Mouse (Mus musculus): ENCODE data around the gene Mt2. TPM values are rescaled to one million over a fixed set of nuclear protein-coding genes. Genes with fewer than 3 reads are reported as not detected.
A peak's percentile ranks its signal among the peaks of the same experiment; 100 is the strongest.

The Mt2 gene
- polyA plus RNA-seq, 1 experiment from 2014 or later: 310 TPM

DNA sequence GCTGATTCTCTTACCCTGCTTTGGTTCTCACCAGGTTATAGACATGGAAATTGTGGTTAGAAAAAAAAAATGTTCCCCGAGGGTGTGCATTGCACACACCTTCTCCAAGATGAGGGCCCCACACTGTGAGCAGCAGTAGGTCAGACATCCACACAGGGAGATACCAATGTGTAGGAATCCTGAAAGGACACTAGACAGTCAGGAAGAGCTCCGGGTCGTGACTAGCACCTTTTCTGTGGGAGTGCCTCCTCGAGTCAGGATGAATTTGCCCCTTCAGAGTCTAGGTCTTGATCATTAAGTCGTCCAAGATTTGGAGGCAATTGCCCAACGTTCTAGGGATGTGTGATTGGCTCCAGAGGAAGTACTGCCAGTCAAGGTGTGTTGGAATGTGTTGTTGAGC lies 13.3 kb downstream of the Mt2 start:
- Histone ChIP-seq H3K4me2 (replicated peaks; ENCODE audit: low read depth, low read length) (no peak overlapping the region), H3K27ac (ENCODE audit: low read length) (no peak overlapping the region; the same call in 1 of the 2 replicates), H3K36me3 (ENCODE audit: control insufficient read depth, insufficient read depth, low read length) (no peaks in the 10 kb centered on the region), H3K4me1 (ENCODE audit: control insufficient read depth, insufficient read depth, low read length) (peaks cover 13% of the 10 kb centered on the region), H3K9me3 (ENCODE audit: control insufficient read depth, low read depth, low read length) (no peaks in the 10 kb centered on the region), H3K27me3 (ENCODE audit: control insufficient read depth, insufficient read depth, low read length) (peaks cover 15% of the 10 kb centered on the region; the same call in 1 of the 2 replicates), H3K9ac (replicated peaks; ENCODE audit: low read depth, low read length) (no peak overlapping the region), H3K4me3 (ENCODE audit: low read depth, low read length) (no peak overlapping the region)
- ATAC-seq (ENCODE audit: insufficient number of reproducible peaks, insufficient read depth, low FRiP score, low read depth): no peak
- 63% methylated on average over 6 of the region's 6 CpGs for WGBS

DNA sequence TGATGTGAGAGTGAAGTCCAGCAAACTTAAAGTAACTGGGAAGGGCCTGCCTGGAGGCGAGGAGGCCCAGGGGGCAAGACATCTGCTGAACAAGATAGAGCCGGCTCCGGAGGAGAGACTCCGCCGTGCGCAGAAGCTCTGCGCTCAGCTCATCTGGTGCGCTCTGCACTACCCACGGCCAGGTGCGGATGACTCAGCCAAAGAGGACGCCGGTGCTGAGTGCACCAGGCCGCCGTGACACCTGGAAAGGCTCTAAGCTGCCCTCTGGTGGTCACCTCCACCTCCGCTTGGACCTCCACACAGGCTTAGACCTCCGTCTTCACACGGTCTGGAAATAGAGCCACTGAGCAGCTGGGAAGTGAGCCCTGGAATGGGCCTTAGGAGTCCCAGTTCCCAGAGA lies 14.1 kb downstream of the Mt2 start:
- H3K4me1 ChIP-seq (ENCODE audit: control insufficient read depth, insufficient read depth, low read length): peaks cover 15% of the 10 kb centered on the region
- H3K9ac ChIP-seq (replicated peaks; ENCODE audit: low read depth, low read length): no peak overlapping the region; the same call in 1 of the 2 replicates
- H3K9me3 ChIP-seq (ENCODE audit: control insufficient read depth, low read depth, low read length): no peaks in the 10 kb centered on the region
- H3K27me3 ChIP-seq (ENCODE audit: control insufficient read depth, insufficient read depth, low read length): peaks cover 15% of the 10 kb centered on the region; the same call in 1 of the 2 replicates
- peak overlapping the region; percentile 30; the same call in 1 of the 2 replicates for H3K4me2 ChIP-seq (replicated peaks; ENCODE audit: low read depth, low read length)
- ATAC-seq (ENCODE audit: insufficient number of reproducible peaks, insufficient read depth, low FRiP score, low read depth): peak; percentile 77
- H3K27ac ChIP-seq (ENCODE audit: low read length): peak overlapping the region; percentile 21; the same call in 1 of the 2 replicates
- no peak overlapping the region for H3K4me3 ChIP-seq (ENCODE audit: low read depth, low read length)
- H3K36me3 ChIP-seq (ENCODE audit: control insufficient read depth, insufficient read depth, low read length): no peaks in the 10 kb centered on the region
- WGBS: 3% methylated on average over 16 of the region's 17 CpGs

DNA sequence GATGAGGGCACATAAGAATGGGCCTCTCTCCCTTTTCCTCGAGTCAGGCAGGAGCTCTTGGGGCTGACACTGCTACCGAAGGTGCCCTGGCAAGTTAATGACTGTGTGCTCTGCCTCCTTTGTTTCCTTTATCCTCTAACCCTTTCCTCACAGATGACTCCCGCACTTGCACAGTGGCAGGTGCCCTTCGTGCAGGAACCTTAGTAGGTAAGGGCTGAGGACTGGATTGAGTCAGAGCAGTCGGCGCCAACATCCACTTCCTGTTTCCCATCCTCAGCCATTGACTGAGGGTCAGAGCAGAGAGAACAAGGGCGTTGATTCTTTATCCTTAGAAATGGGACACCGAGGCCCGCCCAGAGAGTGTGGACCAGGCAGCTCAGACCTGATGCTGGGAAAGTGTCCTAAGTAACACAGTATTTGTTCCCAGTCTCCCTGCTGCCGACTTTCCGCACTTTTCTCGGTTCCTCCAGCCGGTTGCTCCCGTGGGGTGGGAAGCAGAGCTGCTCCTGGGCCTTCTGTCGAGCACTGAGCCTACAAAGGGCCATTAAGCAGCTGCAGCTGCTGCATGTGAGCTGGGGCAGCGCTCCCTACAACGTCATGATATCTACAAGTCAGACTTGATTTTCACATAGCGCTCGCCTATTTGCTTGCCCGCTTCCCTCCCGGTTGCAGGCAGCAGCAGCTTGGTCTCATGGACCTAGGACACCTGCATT lies 15.0 kb downstream of the Mt2 start:
- WGBS: 34% methylated on average over 21 of the region's 21 CpGs
- peaks cover 12% of the 10 kb centered on the region; the same call in 1 of the 2 replicates for H3K27me3 ChIP-seq (ENCODE audit: control insufficient read depth, insufficient read depth, low read length)
- H3K9ac ChIP-seq (replicated peaks; ENCODE audit: low read depth, low read length): no peak overlapping the region
- H3K36me3 ChIP-seq (ENCODE audit: control insufficient read depth, insufficient read depth, low read length): no peaks in the 10 kb centered on the region
- H3K9me3 ChIP-seq (ENCODE audit: control insufficient read depth, low read depth, low read length): no peaks in the 10 kb centered on the region
- no peak overlapping the region for H3K27ac ChIP-seq (ENCODE audit: low read length)
- H3K4me2 ChIP-seq (replicated peaks; ENCODE audit: low read depth, low read length): no peak overlapping the region
- peaks cover 15% of the 10 kb centered on the region for H3K4me1 ChIP-seq (ENCODE audit: control insufficient read depth, insufficient read depth, low read length)
- ATAC-seq (ENCODE audit: insufficient number of reproducible peaks, insufficient read depth, low FRiP score, low read depth): no peak
- H3K4me3 ChIP-seq (ENCODE audit: low read depth, low read length): no peak overlapping the region

DNA sequence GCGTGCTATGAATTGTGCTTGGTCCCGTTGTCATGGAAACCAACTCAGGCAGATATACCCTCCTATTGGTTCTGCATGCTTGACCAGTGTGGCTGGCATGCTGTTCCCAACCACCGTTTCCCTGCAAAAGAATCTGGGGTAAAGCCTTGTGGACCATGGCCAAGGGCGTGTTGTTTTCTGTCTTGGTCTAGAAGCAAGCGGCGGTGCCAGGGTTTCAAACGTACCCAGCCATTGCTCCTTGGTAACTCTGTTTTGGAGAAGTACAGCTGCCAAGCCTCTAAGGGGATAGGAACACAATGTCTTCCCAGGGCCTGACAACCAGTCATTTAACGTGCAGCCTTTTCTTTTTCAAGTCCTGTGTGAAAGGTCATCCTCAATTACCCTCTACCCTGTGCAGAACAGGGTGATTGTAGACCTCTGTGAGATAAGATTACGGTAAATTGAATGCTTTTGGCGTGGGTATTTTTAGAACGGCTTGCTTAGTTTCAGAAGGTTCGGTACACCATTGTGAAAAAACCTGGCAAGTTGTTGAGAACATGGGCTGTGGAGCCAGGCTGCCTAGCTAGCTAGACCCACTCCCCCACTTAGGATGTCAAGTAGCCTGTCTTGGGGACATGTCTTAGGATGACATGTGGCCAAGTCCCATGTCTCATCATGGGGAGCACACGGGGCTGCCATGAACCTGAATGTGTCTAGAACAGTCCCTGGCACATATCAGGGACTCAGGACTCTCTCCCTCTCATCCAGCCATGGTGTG lies 17.0 kb downstream of the Mt2 start:
- Histone ChIP-seq H3K9ac (replicated peaks; ENCODE audit: low read depth, low read length) (no peak overlapping the region), H3K36me3 (ENCODE audit: control insufficient read depth, insufficient read depth, low read length) (no peaks in the 10 kb centered on the region), H3K4me1 (ENCODE audit: control insufficient read depth, insufficient read depth, low read length) (peaks cover 11% of the 10 kb centered on the region), H3K27ac (ENCODE audit: low read length) (no peak overlapping the region), H3K4me2 (replicated peaks; ENCODE audit: low read depth, low read length) (no peak overlapping the region), H3K9me3 (ENCODE audit: control insufficient read depth, low read depth, low read length) (no peaks in the 10 kb centered on the region), H3K4me3 (ENCODE audit: low read depth, low read length) (no peak overlapping the region), H3K27me3 (ENCODE audit: control insufficient read depth, insufficient read depth, low read length) (0 out of 2 replicates have a peak, but pooled peaks cover 4% of the 10 kb centered on the region)
- WGBS: 71% methylated on average over 13 of the region's 13 CpGs
- no peak for ATAC-seq (ENCODE audit: insufficient number of reproducible peaks, insufficient read depth, low FRiP score, low read depth)

DNA sequence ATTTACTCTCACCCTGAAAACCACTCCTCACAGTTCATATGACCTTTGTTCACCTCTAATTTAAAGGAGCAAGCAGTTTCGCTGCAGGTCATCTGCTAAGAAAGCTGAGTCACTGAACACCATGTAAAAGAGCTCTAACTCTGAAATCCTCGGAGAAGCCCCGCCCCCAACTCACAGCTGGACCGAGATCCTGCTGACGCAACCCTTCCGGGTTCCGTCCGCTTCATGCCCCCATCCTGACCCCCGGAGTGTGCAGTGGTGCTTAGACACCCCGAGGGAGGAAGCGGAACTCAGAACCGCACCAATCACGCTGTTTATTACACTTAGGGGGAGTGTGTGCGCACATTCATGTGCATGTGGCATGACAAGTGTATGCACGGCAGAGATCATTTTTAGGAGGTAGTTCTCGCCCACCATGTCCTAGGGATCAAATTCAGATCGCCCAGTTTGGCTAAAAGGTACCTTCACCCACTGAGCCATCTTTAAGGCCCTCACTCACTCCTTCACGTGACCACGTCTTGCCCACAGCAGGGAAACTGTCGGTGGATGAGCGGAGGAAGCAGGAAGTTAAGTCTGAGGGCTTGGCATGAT lies 18.7 kb downstream of the Mt2 start:
- WGBS: 23% methylated on average over 21 of the region's 21 CpGs
- peak overlapping the region; percentile 23; the same call in 1 of the 2 replicates for H3K4me3 ChIP-seq (ENCODE audit: low read depth, low read length)

DNA sequence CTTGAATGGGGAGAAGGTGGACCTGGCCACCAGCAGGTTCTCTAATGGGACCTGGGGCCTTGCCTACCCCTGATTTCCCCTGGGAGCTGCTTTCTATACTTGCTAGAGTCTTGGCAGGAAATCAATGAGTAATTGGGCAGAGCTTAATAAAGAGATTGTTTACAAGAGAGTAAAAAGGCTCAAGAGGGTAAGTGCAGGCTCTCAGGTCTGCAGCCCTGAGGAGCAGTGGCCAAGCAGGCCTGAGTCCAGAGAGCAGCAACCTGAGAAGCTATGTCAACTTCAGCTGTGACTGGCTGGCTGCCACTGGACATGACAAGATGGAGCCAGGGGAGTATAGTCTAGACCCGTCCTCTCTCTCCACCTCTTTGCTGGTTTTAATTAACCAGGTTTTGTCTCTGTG lies 20.5 kb downstream of the Mt2 start:
- Histone ChIP-seq H3K4me1 (ENCODE audit: control insufficient read depth, insufficient read depth, low read length) (peaks cover 4% of the 10 kb centered on the region), H3K4me3 (ENCODE audit: low read depth, low read length) (no peak overlapping the region), H3K36me3 (ENCODE audit: control insufficient read depth, insufficient read depth, low read length) (no peaks in the 10 kb centered on the region), H3K9ac (replicated peaks; ENCODE audit: low read depth, low read length) (no peak overlapping the region), H3K27ac (ENCODE audit: low read length) (no peak overlapping the region), H3K9me3 (ENCODE audit: control insufficient read depth, low read depth, low read length) (no peaks in the 10 kb centered on the region), H3K4me2 (replicated peaks; ENCODE audit: low read depth, low read length) (no peak overlapping the region), H3K27me3 (ENCODE audit: control insufficient read depth, insufficient read depth, low read length) (no peaks in the 10 kb centered on the region)
- no peak for ATAC-seq (ENCODE audit: insufficient number of reproducible peaks, insufficient read depth, low FRiP score, low read depth)
- 41% methylated on average over 1 of the region's 1 CpGs for WGBS

More for the DNA sequence above, 18.7 kb downstream of the Mt2 start:
- Histone ChIP-seq H3K36me3 (ENCODE audit: control insufficient read depth, insufficient read depth, low read length) (no peaks in the 10 kb centered on the region), H3K9me3 (ENCODE audit: control insufficient read depth, low read depth, low read length) (no peaks in the 10 kb centered on the region), H3K4me1 (ENCODE audit: control insufficient read depth, insufficient read depth, low read length) (peaks cover 11% of the 10 kb centered on the region), H3K4me2 (replicated peaks; ENCODE audit: low read depth, low read length) (peak overlapping the region; percentile 37), H3K27ac (ENCODE audit: low read length) (no peak overlapping the region; the same call in 1 of the 2 replicates), H3K9ac (replicated peaks; ENCODE audit: low read depth, low read length) (no peak overlapping the region), H3K27me3 (ENCODE audit: control insufficient read depth, insufficient read depth, low read length) (no peaks in the 10 kb centered on the region)
- peak; percentile 29; the same call in 1 of the 2 replicates for ATAC-seq (ENCODE audit: insufficient number of reproducible peaks, insufficient read depth, low FRiP score, low read depth)

DNA sequence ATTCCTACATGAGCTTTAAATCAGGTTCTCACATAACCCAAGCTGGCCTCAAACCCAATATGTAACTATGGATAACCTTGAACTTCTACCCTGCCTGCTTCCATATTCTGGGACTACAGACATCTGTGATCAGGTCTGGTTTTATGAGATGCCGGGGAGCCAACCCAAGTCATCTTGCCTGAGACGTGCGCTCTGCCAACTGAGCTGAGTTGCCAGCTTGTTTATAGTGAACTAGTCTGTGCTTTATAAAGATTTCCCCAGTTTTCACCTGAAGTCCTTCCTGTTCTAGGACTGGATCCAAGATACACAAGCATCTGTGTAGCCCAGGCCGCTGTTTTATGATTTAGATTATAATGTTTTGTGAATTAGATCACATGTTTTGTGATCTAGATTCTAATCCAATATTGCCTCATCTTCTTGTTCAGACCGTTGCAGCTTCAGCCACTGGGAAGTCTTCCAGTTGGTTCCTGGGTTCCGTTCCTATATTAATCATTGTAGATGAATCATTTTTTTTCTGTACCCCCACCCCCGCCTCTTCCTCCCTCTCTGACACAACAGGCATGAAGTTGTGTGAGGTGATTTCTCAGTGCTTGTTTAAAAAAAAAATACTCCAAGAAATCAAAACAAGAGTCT lies 22.2 kb downstream of the Mt2 start:
- Histone ChIP-seq H3K4me3 (ENCODE audit: low read depth, low read length) (no peak overlapping the region), H3K9me3 (ENCODE audit: control insufficient read depth, low read depth, low read length) (no peaks in the 10 kb centered on the region), H3K9ac (replicated peaks; ENCODE audit: low read depth, low read length) (no peak overlapping the region), H3K4me1 (ENCODE audit: control insufficient read depth, insufficient read depth, low read length) (peaks cover 4% of the 10 kb centered on the region), H3K27me3 (ENCODE audit: control insufficient read depth, insufficient read depth, low read length) (no peaks in the 10 kb centered on the region), H3K27ac (ENCODE audit: low read length) (no peak overlapping the region), H3K4me2 (replicated peaks; ENCODE audit: low read depth, low read length) (no peak overlapping the region), H3K36me3 (ENCODE audit: control insufficient read depth, insufficient read depth, low read length) (no peaks in the 10 kb centered on the region)
- no peak for ATAC-seq (ENCODE audit: insufficient number of reproducible peaks, insufficient read depth, low FRiP score, low read depth)
- 77% methylated on average over 7 of the region's 7 CpGs for WGBS
